Mouse (Mus musculus): ENCODE measurements at regions not wholly inside any gene's neighbourhood (a gene's known extent, or its start where the extent isn't known, plus 50 kb on each side); places are given as distances from the start of the nearest gene placed in this dataset.

DNA sequence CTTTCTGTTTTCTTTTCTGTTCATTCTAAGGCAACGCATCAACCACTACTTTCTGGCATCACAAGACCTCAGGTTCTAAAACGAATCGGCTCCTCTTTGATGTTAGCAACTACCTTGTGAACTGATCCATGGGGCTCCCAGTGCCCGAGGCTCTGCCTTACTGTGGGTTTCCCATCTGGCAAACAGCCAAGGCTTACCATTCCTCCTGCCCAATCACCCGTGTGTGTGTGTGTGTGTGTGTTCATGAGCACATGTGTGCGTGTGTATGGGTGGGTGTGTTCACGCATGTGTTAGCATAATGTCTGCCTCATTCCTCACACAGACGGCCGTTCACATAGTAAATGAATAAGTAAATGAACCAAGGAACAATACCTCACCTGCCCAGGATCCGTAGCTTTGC lies 138.3 kb upstream of the Lpp start:
- no peak for DNase-seq

DNA sequence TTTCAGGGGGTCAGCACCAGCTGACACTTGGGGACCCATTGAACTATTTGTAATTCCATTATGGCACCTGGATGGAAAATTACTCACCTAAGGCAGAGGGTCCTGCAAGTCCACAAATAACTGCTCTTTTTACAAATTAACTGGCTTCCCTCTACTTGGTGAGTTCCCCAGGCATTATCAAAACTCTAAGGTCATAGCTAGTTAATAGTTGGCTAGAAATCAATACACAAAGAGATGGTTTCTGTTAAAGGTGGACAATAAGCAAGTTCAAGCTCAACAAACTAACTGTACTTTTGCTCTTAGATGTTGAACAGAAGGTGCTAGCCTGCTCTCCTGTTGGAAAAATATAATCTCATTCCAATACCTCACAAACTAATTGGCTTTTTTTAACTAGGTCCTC lies 138.7 kb upstream of the Lpp start:
- DNase-seq = no peak

DNA sequence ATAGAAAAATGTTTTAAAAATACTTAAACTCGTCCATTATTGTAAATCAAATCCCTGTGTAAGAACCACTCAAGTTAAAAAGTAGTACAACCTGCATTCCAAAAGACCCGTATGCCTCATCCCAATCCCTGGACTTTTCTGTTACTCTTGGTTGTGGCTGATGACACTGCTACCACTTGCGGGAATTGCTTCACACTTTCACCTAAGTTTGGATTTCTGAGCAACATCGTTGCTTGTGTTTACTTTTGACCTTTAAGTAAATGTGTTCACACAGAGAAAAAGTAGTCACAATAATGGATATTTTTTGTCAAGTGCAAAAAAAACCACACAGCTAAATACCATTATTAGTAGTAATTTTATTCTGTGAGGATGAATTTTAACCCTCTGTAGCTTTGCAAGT lies 139.2 kb upstream of the Lpp start:
- DNase-seq = no peak

DNA sequence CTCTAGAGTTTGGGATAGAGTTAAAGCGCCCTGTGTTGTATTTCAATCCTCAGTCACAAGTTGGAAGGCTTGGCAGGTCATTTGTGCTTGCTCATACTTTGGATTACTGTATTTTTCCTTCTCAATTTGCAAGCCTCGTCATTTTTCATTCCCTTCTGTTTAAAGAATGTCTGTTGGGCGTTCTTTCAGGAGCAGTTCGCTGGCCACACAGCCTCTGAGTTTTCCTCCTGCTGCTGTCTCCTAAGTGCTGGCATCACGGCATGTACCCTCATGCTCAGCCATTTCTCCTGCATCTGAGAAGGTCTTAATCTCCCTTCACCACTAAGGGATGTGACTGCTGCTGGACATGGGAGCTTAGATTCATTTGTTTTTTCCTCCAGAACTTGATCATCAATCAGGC lies 146.0 kb upstream of the Lpp start:
- DNase-seq = no peak

DNA sequence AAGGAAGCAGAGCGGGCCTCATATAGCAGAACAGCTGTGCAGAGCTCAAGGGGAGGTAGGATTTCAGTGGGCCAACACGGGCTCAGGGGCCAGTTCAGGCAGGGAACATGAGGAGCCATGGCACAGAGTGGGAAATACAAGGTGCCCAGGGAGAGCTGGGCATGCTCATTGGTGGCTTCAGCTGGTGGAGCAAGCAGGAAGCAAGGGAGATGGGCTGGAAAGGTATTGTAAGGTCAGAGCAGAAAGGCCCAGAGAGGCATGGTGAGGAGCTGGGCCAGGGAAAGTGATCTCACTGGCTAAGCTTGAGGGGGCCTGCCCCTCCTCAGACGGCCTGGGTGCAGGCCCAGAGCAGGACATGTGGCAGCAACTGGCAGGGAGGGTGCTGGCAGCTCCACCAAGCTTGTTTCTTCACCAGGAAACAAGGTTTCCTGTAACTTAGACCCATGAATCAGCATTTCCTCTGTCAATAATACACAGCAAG lies 155.2 kb upstream of the Lpp start:
- DNase-seq = no peak

DNA sequence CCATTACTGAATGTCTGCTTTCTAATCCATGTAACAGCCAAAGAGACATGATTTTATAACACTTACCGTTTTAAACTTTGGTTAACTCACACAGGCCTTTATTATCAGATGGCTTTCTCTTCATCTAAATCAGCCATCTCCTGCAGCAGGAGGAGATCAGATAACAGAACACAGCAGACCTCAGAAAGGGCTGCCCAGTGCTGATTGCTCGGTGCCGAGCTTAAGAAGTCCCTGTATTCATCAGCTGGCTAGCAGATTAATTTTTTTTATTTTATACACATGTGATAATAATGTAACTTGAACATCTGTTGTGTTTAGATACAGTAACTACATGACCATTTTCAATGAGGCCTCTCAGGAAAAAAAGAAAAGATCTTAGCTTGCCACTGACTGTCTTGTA lies 155.9 kb upstream of the Lpp start:
- no peak for DNase-seq

DNA sequence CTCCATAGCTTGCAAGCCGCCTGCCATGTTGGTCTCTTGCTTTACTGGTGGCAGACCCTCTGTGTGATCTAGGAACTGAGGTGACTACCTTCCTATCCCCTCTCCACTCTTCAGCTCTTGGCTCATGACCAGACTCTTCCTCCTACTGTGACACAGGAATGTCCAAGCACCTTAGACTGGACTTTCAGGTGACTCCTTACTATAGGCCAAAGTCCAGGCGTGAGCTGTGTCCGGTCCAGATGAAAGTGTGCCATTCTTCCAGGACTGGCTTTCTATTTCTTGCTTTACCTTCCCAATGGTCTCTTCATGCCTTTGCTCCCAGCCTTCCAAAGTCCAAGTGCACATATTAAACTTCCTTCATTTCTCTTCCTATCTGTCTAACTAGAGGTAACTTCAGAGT lies 156.3 kb upstream of the Lpp start:
- DNase-seq = no peak

DNA sequence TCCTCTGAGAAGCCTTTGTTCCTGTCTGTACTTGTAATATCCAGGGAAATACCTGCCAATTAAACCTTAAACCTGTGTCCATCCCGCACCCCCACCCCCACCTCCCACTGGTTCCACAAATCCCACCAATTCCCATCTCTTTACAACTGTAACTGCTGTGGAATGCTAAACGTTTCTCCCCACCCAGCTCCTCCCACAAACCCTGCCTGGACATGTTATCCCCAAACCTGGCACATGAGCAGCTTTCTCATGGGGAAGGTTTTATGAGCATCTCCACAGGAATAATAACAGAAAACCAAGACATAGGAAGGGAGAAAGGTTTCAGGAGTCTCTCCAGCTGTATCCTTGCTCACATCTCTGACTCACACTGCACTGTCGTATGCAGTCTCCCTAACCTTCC lies 156.8 kb upstream of the Lpp start:
- no peak for DNase-seq

DNA sequence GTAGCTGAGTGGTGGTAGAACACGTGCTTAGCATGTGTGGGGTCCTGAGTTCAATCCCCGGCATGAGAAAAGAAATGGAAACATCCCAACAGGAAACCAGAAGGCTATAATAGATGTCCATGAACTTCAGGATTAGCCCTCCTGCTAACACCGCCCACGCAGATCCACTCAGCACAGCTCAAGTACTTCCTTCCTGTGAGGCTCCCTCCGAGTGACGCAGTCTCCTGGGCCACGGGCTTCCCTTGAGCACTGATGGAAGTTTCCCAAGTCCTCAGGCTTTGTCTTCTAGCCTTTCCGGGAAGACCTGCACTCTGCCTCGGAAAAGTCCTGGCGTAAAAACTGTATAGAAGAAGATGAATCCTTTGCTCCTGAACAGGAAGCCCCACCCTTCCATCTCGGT lies 158.5 kb upstream of the Lpp start:
- DNase-seq = no peak

DNA sequence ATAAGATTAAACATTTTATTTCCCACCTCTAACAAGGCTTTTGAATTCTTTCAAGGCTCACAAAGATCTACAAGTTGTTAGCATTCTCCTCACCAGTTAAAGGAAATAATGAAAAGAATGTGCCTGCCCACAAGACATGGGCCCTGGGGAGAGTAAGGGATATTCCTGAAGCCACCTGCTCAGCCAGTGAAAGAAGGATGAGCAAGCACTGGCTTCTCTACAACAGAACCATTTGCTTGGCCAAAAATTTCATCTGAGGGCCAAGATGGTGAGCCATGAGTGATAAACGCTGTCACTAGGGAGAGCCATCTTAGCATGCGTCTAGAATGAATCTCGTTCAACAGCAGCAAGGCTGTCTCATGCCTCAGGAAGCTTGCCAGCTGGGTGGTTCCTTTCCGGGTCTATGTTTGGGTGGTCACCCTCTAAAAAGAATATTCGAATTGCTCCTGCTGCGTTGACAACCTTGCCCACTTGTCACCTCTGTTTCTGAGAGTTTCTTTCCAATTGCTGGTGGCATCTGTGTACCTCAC lies 161.2 kb upstream of the Lpp start:
- DNase-seq = peak; percentile 14 to 32

DNA sequence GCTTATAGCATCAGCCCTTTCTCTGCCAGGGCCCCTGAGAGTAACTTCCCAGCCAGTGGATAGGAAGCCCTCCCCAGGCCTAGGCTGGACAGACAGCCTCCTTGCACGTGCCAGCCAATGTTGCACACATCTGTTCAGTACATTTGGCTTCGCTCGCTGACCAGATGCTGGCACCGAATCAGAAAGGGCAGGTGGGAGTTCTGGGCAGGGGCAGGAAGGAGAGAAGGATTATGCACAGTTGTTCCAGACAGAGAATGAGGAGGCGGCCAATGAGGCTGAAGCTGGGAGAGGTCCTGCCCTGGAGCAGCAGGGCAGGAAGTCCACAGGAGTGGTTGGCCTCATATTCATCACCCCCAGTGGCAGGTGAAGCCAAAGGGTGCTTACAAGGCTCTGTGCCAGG lies 161.8 kb upstream of the Lpp start:
- DNase-seq = no peak

DNA sequence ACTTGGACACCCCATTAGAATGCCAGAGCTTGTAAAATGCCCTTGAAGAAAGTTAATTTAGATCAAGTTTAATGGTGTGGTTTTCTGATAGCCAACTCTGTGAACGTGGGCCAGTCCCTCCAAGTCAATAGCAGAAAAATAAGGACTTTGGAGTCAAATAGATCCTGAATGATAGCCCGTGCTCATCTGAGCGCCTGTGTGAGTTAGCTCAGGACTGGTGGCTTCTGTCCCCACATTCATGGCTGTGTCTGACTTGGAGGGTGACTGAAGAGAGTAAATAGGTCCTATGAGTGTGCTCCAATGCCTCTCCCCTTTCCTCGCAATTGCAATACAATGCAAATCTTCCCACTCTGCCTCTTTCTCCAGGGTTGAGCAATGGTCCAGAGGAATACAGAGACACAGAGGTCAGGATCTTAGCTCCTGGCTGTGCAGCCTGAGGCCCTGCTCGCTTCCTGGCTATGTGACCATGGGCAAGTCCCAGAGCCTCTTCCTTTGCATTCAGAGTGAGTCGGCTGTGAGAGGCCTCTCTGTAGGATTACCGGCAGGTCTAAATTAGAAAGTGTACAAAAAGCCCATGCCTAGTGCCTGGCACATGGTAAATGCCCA lies 164.2 kb upstream of the Lpp start:
- no peak for DNase-seq

DNA sequence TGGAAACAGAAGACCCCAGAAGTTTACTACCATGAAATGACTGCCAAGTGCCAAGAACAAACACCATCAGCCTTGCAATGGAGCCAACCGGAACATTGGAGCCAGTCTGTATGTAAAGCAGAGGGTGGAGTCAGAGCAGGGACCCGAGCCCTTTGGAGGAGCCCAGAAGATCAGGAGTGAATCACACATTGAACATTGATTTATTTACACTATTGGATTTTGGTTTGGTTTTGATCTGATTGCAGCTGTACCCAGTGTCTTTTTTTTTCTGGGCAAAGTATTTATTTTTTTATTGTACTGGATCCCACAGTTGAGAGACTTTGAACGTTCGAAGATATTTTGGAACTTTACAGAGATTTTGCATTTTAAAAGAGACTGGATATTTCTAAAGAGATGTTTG lies 167.4 kb upstream of the Lpp start:
- DNase-seq = no peak

DNA sequence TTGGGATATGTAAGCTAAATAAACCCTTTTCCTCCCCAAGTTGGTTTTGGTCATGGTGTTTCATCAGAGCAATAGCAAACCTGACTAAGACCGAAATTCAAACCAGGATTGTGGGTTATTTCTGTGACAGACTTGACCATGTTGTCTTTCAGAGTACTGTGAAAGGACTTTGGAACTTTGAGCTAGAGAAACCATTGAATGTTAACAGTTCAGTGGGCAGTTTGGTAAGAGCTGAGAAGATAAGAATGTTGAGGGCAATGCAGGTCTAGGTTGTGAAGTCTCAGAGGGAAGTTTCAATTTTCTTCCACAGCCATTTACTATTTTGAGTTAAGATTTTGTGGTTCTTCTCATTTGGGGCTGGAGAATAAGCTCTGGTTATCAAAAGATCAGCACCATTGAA lies 168.2 kb upstream of the Lpp start:
- no peak for DNase-seq

DNA sequence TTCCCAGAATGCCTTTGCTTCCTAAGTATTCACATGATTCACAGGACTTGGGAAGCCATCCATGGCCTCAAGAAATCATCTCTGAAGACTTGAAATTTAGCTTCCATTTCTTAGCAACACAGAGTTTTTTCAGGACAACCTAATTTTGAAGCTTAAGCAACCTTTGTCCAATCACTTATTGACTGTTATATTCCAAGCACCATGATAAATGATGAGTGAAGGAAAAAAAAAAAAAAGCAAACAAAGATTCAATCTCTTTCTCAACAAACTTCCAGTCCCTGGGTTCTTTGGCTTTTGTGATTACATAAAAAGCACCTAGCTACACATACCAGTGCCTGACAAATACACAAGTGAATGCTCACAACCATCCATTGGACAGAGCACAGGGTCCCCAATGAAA lies 169.4 kb upstream of the Lpp start:
- no peak for DNase-seq

DNA sequence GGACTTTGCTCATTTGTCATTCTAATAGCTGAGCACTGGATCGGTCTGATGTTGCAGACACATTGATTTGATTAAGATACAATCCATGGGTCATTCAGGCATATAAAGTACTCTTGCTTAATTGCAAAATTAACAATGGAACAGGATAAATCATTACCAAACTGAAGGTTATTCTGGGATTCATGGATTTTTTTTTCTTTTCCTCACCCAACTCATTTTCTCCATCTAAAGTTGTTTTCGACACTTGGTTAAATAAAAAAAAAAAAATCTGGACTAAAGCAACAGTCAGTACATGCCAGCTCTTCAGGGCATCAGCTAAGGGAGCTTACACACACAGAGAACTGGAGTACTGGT lies 169.8 kb upstream of the Lpp start:
- no peak for DNase-seq

DNA sequence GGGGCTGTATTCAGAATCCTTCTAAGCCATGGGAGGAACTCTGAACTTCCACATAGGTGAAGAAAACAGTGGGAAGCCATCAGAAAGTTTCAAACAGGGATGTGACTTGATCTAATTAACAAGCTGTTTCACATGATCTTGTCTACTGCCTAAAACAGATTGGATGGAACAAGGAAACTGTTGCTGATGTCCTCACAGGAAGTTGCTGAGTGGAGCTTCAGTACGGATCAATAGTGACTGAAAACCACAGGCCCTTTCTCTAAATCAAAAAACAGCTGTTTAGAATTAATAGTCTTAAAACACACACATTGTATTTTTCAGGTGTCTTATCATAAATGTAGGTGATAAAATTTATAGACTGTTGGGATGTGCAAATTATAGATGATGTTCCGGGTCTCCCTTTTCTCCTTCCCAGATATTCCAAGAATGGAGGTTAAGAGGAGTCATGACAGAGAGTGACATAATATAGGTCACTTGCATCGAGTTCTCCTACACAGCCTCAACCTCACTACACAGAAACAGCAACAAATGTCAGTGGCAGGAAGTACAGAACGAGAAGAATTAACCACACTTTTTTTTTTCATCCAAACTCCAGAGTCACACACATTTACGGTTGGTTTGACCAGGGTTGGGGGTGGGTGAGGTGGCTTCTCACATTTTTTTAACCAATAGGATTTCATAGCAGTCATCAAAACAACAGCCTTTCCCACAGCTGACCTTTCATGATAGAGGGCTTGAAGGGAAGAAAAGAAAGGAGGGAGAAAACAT lies 170.4 kb upstream of the Lpp start:
- DNase-seq = no peak

DNA sequence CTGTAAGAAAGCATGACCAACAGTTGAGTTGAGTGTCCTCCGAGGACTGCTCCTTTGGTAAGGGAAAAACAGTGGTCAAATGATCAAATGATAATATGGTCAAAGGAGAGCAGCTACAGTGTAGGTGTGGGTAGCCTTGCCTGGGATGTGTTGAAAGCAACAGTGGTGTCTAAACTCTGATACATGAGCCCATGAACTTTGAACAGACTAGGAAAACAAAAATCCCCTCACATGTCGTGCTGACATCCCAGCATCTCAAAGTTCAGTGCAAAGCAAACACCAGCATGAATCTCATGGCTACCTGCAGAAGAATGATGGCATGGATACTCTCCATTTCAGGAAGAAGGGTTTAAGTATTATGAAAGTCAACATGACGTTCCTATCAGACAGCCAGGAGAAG lies 171.3 kb upstream of the Lpp start:
- DNase-seq = no peak

DNA sequence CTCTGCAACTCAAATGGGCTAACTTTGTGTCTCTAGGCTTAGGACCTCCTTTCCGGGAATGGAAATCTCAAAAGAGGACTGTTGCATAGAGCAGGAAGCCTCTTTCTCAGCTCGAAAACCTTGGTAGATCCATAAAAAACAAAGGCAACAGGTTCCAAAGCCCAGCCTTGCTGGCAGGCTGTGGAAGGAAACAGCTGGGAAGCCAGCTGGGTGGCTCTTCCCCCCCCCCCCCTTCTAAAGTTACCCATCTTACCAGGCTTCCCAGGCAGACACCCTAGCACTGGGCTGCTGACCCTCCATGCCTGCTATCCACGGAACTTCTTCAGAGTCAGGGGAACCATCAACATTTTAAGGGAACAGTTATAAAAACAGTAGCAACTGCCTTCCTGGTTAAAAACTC lies 172.7 kb upstream of the Lpp start:
- no peak for DNase-seq

DNA sequence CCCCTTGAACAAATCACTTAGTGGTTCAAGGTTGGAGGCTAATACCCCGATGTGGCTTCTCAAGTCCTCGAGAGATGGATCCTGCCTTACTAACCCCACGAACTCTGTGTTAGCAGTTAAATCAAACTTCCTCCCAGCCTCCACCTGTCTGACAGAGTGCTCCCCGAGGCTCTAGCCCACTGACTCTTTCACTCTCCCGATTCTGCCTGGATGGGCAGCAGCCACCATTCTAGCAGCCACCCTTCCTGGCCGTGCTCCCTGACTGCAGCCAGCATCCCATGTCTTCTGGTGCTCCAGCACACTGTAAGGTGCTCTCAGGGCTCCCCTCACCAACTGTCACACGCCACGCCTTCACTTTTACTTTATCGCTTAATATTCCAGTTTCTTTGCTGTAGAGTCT lies 173.6 kb upstream of the Lpp start:
- no peak for DNase-seq

DNA sequence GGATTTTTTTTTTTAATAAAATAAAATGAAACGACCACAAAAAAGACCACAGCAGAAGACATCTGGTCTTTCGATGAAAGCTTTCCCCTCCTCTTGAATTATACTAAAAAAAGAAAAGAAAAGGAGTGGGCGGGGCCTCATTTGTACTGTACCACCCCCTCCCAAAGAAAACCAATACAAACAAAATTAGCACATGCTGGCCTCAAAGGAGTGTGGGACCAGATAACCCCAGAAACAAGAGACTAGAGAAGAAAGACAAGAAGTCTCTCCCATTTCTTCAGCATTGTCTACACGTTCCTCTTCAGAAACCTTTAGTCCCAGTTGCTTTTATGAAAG lies 174.5 kb upstream of the Lpp start:
- no peak for DNase-seq

DNA sequence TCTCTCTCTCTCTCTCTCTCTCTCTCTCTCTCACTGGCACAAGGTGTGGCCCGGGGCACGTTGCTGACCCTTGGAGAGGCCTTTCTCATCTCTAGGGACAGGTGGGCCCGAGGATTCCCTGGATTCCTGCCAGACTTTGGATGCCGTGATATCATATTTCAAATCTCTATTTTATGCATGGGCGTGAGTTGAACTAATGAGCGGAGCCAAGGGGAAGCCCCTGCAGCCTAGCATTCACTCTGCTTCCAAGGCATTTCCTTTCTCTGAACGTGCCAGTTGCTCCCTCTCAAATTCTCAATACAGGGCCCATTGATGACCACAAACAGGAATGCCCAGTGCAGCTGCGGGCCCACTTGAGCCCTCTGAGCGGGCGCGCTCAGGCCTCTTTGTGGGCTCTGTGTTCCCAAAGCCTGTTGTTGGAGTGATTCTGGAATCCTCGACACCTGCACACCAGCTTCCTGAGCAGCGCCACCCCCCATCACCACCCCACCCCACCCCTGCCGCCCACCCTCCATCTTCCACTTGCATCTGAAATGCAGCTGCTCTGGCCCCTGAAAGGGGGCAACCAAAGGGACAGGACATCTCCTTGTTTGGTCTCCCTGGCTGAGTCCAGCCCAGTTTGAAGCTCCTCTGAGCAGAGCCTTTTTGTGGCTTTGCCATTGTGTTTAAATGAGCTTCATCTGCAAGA lies 175.0 kb upstream of the Lpp start:
- DNase-seq = no peak

DNA sequence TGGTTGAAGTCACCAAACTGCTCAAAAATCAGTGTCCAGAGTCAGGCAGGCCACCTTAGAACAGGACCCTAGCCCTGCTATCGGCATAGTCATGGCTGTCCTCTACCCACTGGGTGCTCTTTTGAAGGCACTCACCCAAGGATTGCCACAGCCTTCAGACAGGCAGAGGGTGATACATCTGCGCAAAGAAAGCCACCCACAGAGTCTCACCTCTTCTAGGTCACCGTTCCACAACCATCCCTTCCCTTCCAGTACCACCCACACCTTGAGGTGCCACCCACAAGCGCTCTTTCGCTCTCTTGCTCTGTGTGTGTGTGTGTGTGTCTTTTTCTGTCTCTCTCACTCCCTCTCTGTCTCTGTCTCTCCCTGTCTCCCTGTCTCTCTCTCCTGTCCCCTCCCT lies 176.5 kb upstream of the Lpp start:
- DNase-seq = no peak

DNA sequence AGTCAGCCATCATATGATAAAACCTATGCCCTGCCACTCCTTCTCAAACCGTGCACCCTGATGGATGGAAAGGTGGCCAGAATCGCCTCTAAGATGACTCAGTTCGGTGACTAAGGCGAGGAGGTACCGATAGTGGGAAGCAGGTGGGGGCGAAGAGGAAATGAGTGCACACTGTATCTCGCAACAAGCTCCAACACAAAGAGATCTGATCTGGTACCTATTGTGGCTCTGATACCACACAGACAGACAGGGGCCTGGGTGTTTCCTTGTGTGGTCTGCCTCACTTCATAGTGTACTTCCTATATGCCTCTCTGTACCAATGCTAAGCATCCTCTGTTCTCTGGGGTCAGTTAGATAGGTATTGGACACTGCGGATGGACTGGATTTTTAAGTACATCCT lies 178.0 kb upstream of the Lpp start:
- no peak for DNase-seq
